Mouse (Mus musculus): ENCODE results near the gene Rnf123.

GRCm38 (mm10) chr9:108023216-108023615, 59.9 kb downstream of the Rnf123 start:
- TF ChIP-seq GATA1 (IDR thresholded peaks at IDR 0.05; ENCODE audit: low read length) (no peak), TAL1 (IDR thresholded peaks at IDR 0.05; ENCODE audit: low read length) (no peak)
